Mouse (Mus musculus) liver, postnatal 0 days (tissue): ENCODE data around the gene Bmpr2.

Source experiments
- CTCF ChIP-seq: sonication (generic); IDR thresholded peaks from 2 replicates; pipeline ENCODE4 v1.5.1; 2016; ENCODE audit warnings: antibody characterized with exemption, low read depth
- EP300 ChIP-seq: IDR thresholded peaks from 2 replicates; pipeline ENCODE4 v1.6.1; 2016; ENCODE audit warnings: antibody characterized with exemption, low read depth, mild to moderate bottlenecking

DNA sequence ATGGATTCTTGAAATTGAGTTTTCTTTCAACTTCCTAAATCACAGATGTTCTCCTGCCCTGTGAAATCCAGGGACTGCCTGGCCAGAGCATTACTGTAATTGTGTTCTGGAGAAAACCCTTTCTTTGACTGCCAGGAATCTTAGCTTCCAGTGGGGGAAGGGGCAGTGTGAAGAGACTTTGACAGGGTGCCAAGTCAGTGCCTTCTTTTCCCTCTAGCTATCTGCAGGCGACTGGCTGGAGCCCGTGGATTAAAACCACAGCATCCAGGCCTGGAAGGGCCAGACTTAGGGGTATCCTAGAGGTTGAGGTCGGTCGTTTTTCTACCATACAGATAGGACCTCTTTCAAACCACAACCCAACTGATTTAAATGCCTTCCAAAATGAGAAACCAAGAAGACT lies 37.5 kb upstream of the Bmpr2 start:
- TF ChIP-seq CTCF (no peak), EP300 (no peak)
